ENCODE assay signal across 17 mouse cellular contexts in genomic region chr1:151825065-151825464, GRCm38 (mm10).
DNase-seq lines count a peak whose midpoint lies in the region; ATAC-seq and TF ChIP-seq lines count a peak whose summit lies in the region.
"Had no signal": no experiment of that assay in that cellular context is flagged by ENCODE, and none has a peak within 500 bp of the region (broad histone marks: within the 10 kb centered on the region; RNA-seq: fewer than 3 reads in every experiment).

No protein-coding gene starts in this region.

- TF ChIP-seq POLR2A in kidney, adult 2 months (IDR thresholded peaks at IDR 0.05; ENCODE audit: low read depth, low read length): no peak

- no peaks in the 10 kb centered on the region for H3K36me3 ChIP-seq in forebrain, embryonic 16.5 days (ENCODE audit: control insufficient read depth, insufficient read depth)
- no peaks in the 10 kb centered on the region for H3K36me3 ChIP-seq in forebrain, embryonic 10.5 days (replicated peaks)
- H3K36me3 ChIP-seq in intestine, embryonic 15.5 days: no peaks in the 10 kb centered on the region
- H3K36me3 ChIP-seq in intestine, postnatal 0 days (ENCODE audit: control insufficient read depth, insufficient read depth): no peaks in the 10 kb centered on the region
- H3K36me3 ChIP-seq in kidney, adult 2 months (ENCODE audit: control insufficient read depth, insufficient read depth, low read length): no peaks in the 10 kb centered on the region
- H3K36me3 ChIP-seq: stomach, embryonic 15.5 days had no signal

- no peaks in the 10 kb centered on the region for H3K9me3 ChIP-seq in forebrain, embryonic 16.5 days (ENCODE audit: control insufficient read depth, low read length)
- H3K9me3 ChIP-seq in forebrain, embryonic 10.5 days: peaks cover under 1% of the 10 kb centered on the region; the same call in 1 of the 2 replicates
- no peaks in the 10 kb centered on the region for H3K9me3 ChIP-seq in intestine, embryonic 15.5 days
- no peaks in the 10 kb centered on the region for H3K9me3 ChIP-seq in intestine, postnatal 0 days (ENCODE audit: control insufficient read depth)
- H3K9me3 ChIP-seq: limb, embryonic 13.5 days; stomach, embryonic 15.5 days had no signal

- 39% methylated on average over 7 of the region's 7 CpGs for WGBS in forebrain, embryonic 16.5 days
- 95% methylated on average over 7 of the region's 7 CpGs for WGBS in forebrain, embryonic 10.5 days
- WGBS in intestine, embryonic 15.5 days: 56% methylated on average over 7 of the region's 7 CpGs
- WGBS in intestine, postnatal 0 days: 63% methylated on average over 7 of the region's 7 CpGs
- 71% methylated on average over 7 of the region's 7 CpGs for WGBS in kidney, adult 2 months

- H3K4me1 ChIP-seq in forebrain, embryonic 16.5 days (replicated peaks; ENCODE audit: control insufficient read depth, insufficient read depth, low read length): peaks cover 8% of the 10 kb centered on the region
- H3K4me1 ChIP-seq in forebrain, embryonic 10.5 days: no peaks in the 10 kb centered on the region
- H3K4me1 ChIP-seq in intestine, embryonic 15.5 days (replicated peaks): no peaks in the 10 kb centered on the region
- H3K4me1 ChIP-seq in intestine, postnatal 0 days (replicated peaks; ENCODE audit: control insufficient read depth, insufficient read depth, low read length): no peaks in the 10 kb centered on the region
- no peaks in the 10 kb centered on the region for H3K4me1 ChIP-seq in kidney, adult 2 months (ENCODE audit: control insufficient read depth, insufficient read depth, low read length)
- H3K4me1 ChIP-seq: limb, embryonic 13.5 days; stomach, embryonic 15.5 days had no signal

- no peaks in the 10 kb centered on the region for H3K27me3 ChIP-seq in forebrain, embryonic 16.5 days (replicated peaks; ENCODE audit: control insufficient read depth, insufficient read depth, low read length)
- H3K27me3 ChIP-seq in forebrain, embryonic 10.5 days (ENCODE audit: poor library complexity, severe bottlenecking): no peaks in the 10 kb centered on the region
- no peaks in the 10 kb centered on the region for H3K27me3 ChIP-seq in intestine, embryonic 15.5 days (replicated peaks)
- H3K27me3 ChIP-seq in intestine, postnatal 0 days (replicated peaks; ENCODE audit: control insufficient read depth, insufficient read depth, low read length): no peaks in the 10 kb centered on the region
- no peaks in the 10 kb centered on the region for H3K27me3 ChIP-seq in kidney, adult 2 months (replicated peaks; ENCODE audit: control insufficient read depth, insufficient read depth, low read length)
- H3K27me3 ChIP-seq: limb, embryonic 13.5 days; stomach, embryonic 15.5 days had no signal

- no peak overlapping the region for H3K9ac ChIP-seq in forebrain, embryonic 16.5 days (replicated peaks; ENCODE audit: low read depth, low read length)
- no peak overlapping the region for H3K9ac ChIP-seq in intestine, embryonic 15.5 days
- H3K9ac ChIP-seq in intestine, postnatal 0 days (ENCODE audit: low read depth, low read length): no peak overlapping the region
- H3K9ac ChIP-seq: limb, embryonic 13.5 days; stomach, embryonic 15.5 days had no signal

- no peak overlapping the region for H3K4me2 ChIP-seq in forebrain, embryonic 16.5 days (ENCODE audit: low read length)
- H3K4me2 ChIP-seq in intestine, embryonic 15.5 days (replicated peaks): no peak overlapping the region
- H3K4me2 ChIP-seq in intestine, postnatal 0 days (replicated peaks; ENCODE audit: low read depth): no peak overlapping the region
- H3K4me2 ChIP-seq: limb, embryonic 13.5 days; stomach, embryonic 15.5 days had no signal

- TF ChIP-seq CTCF in intestine, postnatal 0 days (IDR thresholded peaks at IDR 0.05; ENCODE audit: low read depth): no peak
- TF ChIP-seq CTCF in kidney, adult 2 months (conservative IDR thresholded peaks at IDR 0.05; ENCODE audit: insufficient read depth, insufficient read length, low read depth, low read length): no peak

- DNase-seq in forebrain, embryonic 10.5 days (ENCODE audit: extremely low spot score, low spot score): no peak
- peak; percentile 22 to 26 for DNase-seq in right cerebral cortex, adult 2 months (ENCODE audit: low spot score in 2 of 2)
- no peak for DNase-seq in right cerebral cortex, postnatal 14 days
- peak; percentile 23 for DNase-seq in skeletal muscle tissue, adult 2 months (ENCODE audit: low read depth, low spot score)
- no peak for DNase-seq in kidney, adult 2 months
- DNase-seq: adrenal gland, postnatal 25 days; cerebellum, adult 11 months; heart, adult 11 months; kidney, postnatal 10 days; midbrain, embryonic 14.5 days; thymus, postnatal 36 days had no signal

- H3K4me3 ChIP-seq in forebrain, embryonic 16.5 days (replicated peaks; ENCODE audit: low read length): no peak overlapping the region
- no peak overlapping the region for H3K4me3 ChIP-seq in forebrain, embryonic 10.5 days
- H3K4me3 ChIP-seq in intestine, embryonic 15.5 days (replicated peaks): no peak overlapping the region
- no peak overlapping the region for H3K4me3 ChIP-seq in intestine, postnatal 0 days (ENCODE audit: low read depth, low read length)
- no peak overlapping the region for H3K4me3 ChIP-seq in kidney, adult 2 months (ENCODE audit: insufficient read depth, low read depth, low read length)
- H3K4me3 ChIP-seq: erythroblast, embryonic 14.5 days; limb, embryonic 13.5 days; stomach, embryonic 15.5 days had no signal

- ATAC-seq in forebrain, embryonic 16.5 days: peak; percentile 46; the same call in 1 of the 2 replicates
- ATAC-seq in intestine, embryonic 15.5 days: 0 out of 2 replicates have a peak, but pooled peaks have one; percentile 41
- no peak for ATAC-seq in intestine, postnatal 0 days

- H3K27ac ChIP-seq in forebrain, embryonic 16.5 days (ENCODE audit: low read length): no peak overlapping the region
- no peak overlapping the region for H3K27ac ChIP-seq in forebrain, embryonic 10.5 days
- H3K27ac ChIP-seq in intestine, embryonic 15.5 days: no peak overlapping the region
- H3K27ac ChIP-seq in intestine, postnatal 0 days (ENCODE audit: low read depth, low read length): no peak overlapping the region
- no peak overlapping the region for H3K27ac ChIP-seq in kidney, adult 2 months (ENCODE audit: insufficient read depth, low read depth, low read length)
- H3K27ac ChIP-seq: limb, embryonic 13.5 days; stomach, embryonic 15.5 days had no signal

Comparison
In these comparisons a context has a peak if more than half of its experiments do, and no peak if none do; other contexts are left out.
1. DNase-seq: peak in right cerebral cortex, adult 2 months (2 of 2) and skeletal muscle tissue, adult 2 months (single experiment); none in forebrain, embryonic 10.5 days (single experiment), right cerebral cortex, postnatal 14 days (single experiment) and kidney, adult 2 months (single experiment).